Mouse (Mus musculus) cerebellum, adult 18-20 months (tissue): ENCODE measurements around the gene Chd2.

Experiments used
- DNase-seq, 2 experiments: peaks; one replicate each; pipeline ENCODE4 v3.0.0; 2021

Chd2 gene

GRCm38 (mm10) chr7:73539116-73539682 lies 2.4 kb downstream of the Chd2 start:
- peak in 1 of 2 experiments; percentile 6 for DNase-seq

DNA sequence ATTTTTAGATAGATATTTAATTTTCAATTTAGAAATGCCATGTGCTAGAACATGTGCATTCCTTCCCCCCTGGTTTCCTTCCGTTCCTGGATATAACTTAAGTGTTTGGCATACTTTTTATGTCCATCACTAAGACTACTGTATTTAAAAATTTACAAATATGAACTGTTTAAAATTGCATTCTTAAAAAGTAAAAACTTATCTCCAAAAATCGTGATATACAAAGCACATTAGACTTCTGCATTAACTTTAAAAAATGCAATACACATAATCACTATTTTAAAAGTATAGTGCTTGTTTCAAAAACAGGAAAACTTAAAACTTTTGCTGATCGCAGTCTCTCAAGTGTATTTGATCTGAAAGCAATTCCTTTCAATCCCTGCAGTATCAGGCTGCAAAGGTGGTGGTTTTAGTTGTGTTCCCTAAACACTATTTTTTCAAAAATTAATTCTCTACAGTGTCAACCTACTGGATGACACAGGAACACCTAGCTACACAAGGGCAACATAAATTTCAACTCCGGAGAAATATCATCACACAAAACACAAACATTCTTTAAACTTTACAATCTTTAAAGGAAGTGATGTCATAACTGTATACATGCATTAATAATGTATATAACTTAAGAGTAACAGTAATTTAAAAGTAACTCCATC lies 3.1 kb downstream of the Chd2 start:
- peak in 1 of 2 experiments; percentile 7 for DNase-seq

- DNase-seq: peak; percentile 99 to 100
Measured at GRCm38 (mm10) chr7:73537634-73538423, 3.8 kb downstream of the Chd2 start.

DNA sequence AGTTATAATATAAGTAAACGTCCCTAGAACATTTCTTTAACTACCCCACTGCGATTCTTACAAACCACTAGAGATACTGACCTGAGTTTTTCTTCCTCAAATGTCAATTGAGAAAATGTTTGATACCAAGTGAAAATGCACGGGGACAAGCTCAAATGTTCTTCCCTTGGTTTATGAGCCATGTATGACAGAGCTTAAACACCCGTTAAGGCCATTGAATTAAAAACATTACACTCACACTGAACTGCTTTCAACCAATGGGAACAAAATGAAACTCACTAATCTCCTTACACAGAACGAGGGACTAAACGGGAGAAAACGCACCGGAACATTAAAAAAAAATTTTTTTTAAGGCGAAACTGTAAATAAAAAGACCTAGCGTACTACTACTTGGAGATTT lies 4.4 kb downstream of the Chd2 start:
- DNase-seq: no peak

GRCm38 (mm10) chr7:73536579-73536978 lies 5.1 kb downstream of the Chd2 start:
- peak in 1 of 2 experiments; percentile 8 for DNase-seq

GRCm38 (mm10) chr7:73535861-73536200 lies 5.8 kb downstream of the Chd2 start:
- DNase-seq: no peak

- peak in 1 of 2 experiments; percentile 5 for DNase-seq
Measured at GRCm38 (mm10) chr7:73534937-73535860, 6.4 kb downstream of the Chd2 start.

DNA sequence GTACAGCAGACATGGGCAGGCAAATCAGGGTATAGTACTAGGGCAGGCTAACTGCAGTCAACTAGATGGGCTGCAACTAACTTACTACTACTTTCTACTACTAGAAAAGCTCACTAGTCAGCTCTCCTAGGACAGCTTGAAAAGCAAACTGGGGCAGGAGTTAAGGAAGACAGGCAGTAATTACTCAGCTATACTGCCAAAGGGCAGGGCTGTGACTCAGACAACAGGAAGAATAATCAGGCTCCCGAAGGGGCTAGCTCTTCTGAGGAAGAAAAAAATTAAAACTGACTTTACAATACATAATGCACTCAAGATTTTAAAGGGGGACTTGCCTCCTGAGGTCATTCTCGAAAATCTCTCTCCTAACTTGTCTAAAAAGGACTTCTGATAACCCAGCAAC lies 8.2 kb downstream of the Chd2 start:
- peak in 1 of 2 experiments; percentile 12 for DNase-seq

DNA sequence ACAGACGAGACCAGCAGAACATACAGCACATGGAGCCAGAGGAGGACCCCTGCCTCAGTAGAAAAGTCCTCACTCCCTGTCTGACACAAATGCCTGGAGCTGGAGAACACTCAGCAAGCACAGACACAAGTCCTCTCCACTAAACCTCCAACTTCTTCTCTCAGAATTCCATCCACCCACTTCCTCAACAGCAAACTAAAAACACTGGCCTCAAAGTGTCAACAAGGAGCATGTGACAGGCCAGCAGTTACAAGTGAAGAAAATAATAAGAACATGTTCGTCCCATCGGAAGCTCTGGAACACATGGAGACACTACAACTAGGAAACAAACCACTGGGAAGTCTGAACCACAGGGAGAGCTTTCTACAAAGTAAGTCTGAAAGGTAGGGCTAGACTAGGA lies 8.7 kb downstream of the Chd2 start:
- DNase-seq: peak in 1 of 2 experiments; percentile 11

GRCm38 (mm10) chr7:73532139-73532538 lies 9.5 kb downstream of the Chd2 start:
- DNase-seq: peak in 1 of 2 experiments; percentile 25

DNA sequence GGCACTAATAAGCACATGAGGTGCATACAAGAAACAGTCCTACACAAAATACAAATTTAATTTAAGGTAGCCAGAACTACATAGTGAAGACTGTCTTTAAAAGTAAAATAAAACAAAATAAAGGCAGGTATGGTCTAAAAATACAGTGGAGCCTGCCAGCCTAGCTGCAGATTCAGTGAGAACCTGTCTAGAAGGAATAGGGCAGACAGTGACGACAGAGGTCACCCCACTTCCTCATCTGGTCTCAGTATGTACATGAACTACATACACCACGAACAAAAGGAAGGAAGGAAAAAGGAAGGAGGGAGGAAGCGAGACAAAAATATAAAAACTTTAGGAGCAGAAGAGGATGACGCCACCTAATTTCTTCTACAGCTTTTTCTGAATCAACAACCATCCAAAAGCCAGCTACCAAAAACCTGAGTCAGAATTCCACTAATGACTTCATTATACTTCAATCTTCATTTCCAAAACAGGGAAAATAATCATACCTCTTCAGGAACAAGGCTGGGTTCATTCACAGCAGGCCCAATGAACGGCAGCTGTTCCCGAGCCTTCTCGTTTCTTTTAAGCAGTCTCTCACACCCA lies 10.0 kb downstream of the Chd2 start:
- peak in 1 of 2 experiments; percentile 12 for DNase-seq

DNA sequence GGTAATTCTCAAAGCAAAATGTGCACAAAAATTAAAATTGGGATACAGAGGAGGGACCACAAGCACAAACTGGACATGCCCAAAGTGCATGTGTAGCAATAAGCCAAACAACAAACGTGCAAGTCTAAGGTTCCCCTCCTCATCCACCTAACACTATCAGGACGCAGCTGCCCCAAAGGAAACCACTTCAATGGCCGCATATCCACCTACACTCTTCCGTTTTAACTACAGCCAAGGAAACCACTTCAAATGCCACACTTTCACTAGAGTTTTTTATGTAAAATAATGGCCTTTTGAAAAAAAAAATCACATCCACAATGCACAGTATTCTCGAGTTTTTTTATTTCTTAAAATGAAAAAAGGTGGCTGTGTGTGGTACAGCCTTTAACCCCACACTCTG lies 10.8 kb downstream of the Chd2 start:
- peak in 1 of 2 experiments; percentile 5 for DNase-seq

GRCm38 (mm10) chr7:73530164-73530563 lies 11.5 kb downstream of the Chd2 start:
- DNase-seq: peak in 1 of 2 experiments; percentile 9

DNA sequence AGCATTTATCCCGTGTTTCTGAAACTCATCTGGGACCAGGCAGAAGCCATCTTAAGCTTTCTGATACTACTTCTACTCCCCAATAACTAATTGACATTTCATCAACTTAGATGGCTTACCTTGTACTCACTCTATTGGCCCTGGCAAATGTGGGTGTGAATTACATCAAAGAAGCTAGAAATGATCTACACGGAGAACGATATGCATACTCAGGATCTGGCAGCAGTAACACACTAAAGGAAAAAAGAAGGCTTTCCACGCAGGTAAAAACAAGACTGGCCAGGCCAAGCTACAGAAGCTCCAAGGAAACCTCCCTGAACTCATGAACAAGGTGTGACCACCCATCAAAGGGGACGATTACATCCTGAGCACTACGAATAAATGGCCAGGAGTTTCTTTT lies 12.4 kb downstream of the Chd2 start:
- DNase-seq: peak in 1 of 2 experiments; percentile 9

DNA sequence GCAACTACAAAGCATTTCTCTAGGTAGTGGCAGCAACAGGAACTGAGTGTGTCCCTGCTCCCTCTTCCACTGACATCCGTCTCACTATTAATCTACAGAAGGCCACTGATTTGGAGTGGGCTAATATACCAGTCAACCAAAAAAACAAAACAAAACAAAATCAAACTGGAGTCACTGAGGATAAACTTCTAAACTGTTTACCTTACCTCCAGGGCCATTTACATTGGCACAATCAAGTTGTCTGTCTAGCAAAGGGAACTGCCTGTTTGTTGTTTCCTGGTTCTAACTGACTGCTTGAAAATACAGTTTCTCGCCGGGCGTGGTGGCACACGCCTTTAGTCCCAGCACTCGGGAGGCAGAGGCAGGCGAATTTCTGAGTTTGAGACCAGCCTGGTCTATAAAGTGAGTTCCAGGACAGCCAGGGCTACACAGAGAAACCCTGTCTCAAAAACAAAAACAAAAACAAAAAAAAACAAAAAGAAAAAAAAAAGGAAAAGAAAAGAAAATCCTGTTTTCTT lies 13.2 kb downstream of the Chd2 start:
- DNase-seq: peak in 1 of 2 experiments; percentile 3

DNA sequence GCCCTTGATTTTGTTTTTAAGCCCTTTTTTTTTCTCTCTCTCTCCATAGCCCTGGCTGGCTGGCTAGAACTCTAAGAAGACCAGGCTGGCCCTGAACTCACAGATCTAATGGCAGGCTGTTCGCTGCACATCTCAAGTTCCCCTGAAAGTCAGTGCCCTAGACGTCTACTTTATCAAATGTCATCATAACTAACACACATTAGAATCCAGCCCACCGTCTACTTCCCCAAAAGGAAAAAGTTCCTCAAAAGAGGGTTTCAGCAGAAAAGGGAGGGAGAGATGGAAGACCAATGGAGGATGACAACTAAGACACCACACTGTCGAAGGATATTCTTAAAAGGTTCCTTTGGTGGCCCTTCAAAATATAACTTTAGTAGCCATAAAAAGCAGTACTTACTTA lies 14.4 kb downstream of the Chd2 start:
- DNase-seq: no peak

DNA sequence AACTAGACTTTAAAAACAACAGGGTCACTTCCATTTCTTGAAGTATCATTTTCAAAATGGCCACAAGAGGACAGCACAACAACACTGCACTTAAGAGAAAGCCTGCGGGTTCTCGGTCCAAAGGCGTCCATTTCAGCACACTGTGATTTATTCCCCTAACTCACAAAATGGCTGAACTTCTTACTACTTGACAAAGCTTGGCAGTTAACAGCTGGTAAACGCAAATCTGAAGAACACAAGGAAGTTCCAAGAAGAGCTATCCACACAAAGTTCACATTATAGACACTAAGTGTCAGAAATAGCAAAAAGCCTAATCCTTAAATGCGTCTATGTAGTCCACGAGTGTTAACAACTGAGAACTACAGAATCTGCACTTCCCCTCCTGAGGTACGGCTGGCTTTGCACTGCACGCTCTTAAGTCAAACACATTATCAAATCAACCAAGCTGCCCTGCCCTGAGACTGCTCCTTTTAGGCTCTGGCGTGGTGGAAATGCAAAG lies 17.1 kb downstream of the Chd2 start:
- peak; percentile 63 to 66 for DNase-seq

DNA sequence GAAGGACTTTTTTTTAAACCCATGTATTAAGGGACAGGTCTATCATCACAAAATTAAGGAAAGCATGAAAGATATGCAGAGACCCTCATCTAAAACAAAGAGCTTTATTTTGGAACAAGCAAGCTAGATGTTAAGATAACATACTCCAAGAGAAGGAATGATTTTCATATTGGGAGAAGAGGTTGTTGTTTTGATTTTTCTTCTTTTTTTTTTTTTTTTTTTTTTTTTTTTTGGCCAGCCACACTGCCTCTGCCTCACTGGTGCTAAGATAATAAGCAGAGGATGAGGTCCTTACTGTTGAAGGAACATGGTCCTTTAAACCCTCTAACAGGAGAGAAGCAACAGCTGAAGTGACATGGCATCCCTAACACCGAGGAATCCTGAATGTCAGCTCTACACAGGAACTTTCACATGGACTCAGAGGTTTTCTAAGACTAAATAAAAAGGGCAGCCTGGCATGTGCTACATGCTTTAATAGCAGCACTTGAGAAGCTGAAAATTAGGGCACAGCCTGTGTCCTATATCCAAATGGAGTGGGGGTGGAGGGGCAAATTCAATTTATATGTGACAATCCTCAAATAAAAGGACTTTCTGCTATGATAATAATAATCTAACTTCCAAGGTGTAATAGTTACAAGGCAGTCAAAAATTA lies 17.9 kb downstream of the Chd2 start:
- DNase-seq: no peak

- no peak for DNase-seq
Measured at GRCm38 (mm10) chr7:73523183-73523582, 18.4 kb downstream of the Chd2 start.

DNA sequence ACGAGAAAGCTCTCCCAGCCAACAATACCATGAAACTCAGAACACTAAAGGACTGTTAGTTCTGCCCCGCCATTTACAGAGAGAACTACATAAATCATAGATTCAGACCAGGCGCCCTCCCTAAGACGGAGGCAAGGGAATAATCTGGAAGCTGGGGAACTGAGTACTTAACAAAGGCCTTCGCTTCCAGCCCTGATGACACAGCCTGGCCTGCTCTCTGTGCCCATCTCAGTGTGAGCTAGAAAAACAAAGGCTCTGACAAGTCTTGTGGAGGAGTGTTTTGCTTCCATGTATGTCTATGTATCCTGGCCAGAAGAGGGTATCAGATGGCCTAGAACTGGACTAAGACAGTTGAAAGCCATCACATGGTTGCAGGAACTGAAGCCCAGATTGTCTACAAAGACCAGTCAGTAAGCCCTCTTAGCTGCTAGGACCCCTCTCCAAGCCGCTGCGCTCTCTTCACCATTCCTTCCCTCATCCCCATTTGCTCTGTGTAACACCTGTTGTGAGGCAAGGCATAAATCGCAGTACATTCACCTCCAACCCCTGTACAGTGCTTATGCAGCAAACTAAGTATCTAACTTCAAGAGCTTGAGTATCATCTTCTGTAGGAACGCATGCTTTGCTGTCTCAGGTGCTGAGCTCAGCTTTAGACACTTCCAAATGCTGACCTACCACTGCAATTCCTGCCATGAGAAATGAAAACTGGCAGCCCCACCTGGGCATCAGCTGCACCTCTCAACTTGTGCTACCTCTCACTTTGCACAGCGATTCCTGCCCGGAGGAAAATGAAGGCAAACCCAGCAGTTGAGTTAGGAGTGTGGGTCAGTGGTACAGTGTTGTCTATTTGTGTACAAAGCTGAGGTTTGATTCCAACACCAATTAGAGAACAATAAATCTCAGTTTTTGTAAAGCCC lies 20.1 kb downstream of the Chd2 start:
- DNase-seq: no peak
